Mouse (Mus musculus): ENCODE measurements around the gene Xylb.

- TF ChIP-seq CTCF (IDR thresholded peaks at IDR 0.05; ENCODE audit: low read depth) (peak; percentile 54), EP300 (IDR thresholded peaks at IDR 0.05; ENCODE audit: low read depth) (no peak)
Observed at GRCm38 (mm10) chr9:119401801-119402214, 44.6 kb downstream of the Xylb start, which contains the start of gene Acvr2b.

Data from heart, postnatal 0 days (tissue).